ENCODE assay signal across 8 mouse cellular contexts in genomic region chr16:30068041-30069020, GRCm38 (mm10). TPM values are rescaled to one million over a fixed set of nuclear protein-coding genes. Genes with fewer than 3 reads are reported as not detected.
DNase-seq lines count a peak whose midpoint lies in the region; ATAC-seq and TF ChIP-seq lines count a peak whose summit lies in the region.

No protein-coding gene starts in this region.

- H3K9me3 ChIP-seq in heart, embryonic 13.5 days = no peaks in the 10 kb centered on the region

- H3K36me3 ChIP-seq in heart, embryonic 13.5 days = no peaks in the 10 kb centered on the region
- H3K36me3 ChIP-seq in myocyte (ENCODE audit: control insufficient read depth, insufficient read depth) = no peaks in the 10 kb centered on the region

- no peak for TF ChIP-seq POLR2A in cortical plate, adult 2 months (IDR thresholded peaks at IDR 0.05; ENCODE audit: extremely low read depth, insufficient read depth, low read length)
- peak; percentile 44 for TF ChIP-seq POLR2A in myocyte (IDR thresholded peaks at IDR 0.05; ENCODE audit: insufficient read length, low read depth)

- 3% methylated on average over 36 of the region's 36 CpGs for WGBS in heart, embryonic 13.5 days

- peak overlapping the region; percentile 73 for H3K9ac ChIP-seq in heart, embryonic 13.5 days

- 0 out of 2 replicates have a peak overlapping the region, but pooled peaks have one; percentile 8 for H3K4me3 ChIP-seq in cortical plate, adult 2 months (ENCODE audit: insufficient read depth, low read length)
- H3K4me3 ChIP-seq in heart, embryonic 13.5 days = peak overlapping the region; percentile 43
- H3K4me3 ChIP-seq in myocyte = peak overlapping the region; percentile 99

- no peak for ATAC-seq in heart, embryonic 13.5 days (ENCODE audit: extremely low read depth, insufficient number of reproducible peaks, low FRiP score, low TSS enrichment)
- ATAC-seq in erythroblast, adult 5-6 weeks (replicated peaks; ENCODE audit: low FRiP score, poor library complexity, severe bottlenecking) = no peak

- peaks cover 2% of the 10 kb centered on the region; the same call in 1 of the 2 replicates for H3K4me1 ChIP-seq in cortical plate, adult 2 months (ENCODE audit: control insufficient read depth, insufficient read depth, low read length)
- H3K4me1 ChIP-seq in heart, embryonic 13.5 days = peaks cover 39% of the 10 kb centered on the region

- DNase-seq in thymus, postnatal 0 days (ENCODE audit: low spot score) = peak; percentile 25
- DNase-seq in thymus, postnatal 14 days = no peak
- peak; percentile 42 to 45 for DNase-seq in kidney, postnatal 25 days
- no peak for DNase-seq in frontal cortex, postnatal 10 days (ENCODE audit: low spot score in 2 of 2)

- peaks cover 29% of the 10 kb centered on the region for H3K79me2 ChIP-seq in myocyte (ENCODE audit: control insufficient read depth, insufficient read depth)

- TF ChIP-seq CTCF in cortical plate, adult 2 months (IDR thresholded peaks at IDR 0.05; ENCODE audit: extremely low read depth, insufficient read depth, low read length) = no peak

- H3K4me2 ChIP-seq in heart, embryonic 13.5 days = peak overlapping the region; percentile 89
- peak overlapping the region; percentile 78 for H3K4me2 ChIP-seq in myocyte (ENCODE audit: low read depth)

- no peak overlapping the region for H3K27ac ChIP-seq in cortical plate, adult 2 months (ENCODE audit: insufficient read depth, low read length)
- H3K27ac ChIP-seq in heart, embryonic 13.5 days (replicated peaks) = peak overlapping the region; percentile 66

- H3ac ChIP-seq in myocyte (ENCODE audit: control insufficient read depth, insufficient read length) = no peak overlapping the region

- H3K27me3 ChIP-seq in heart, embryonic 13.5 days (replicated peaks) = peaks cover 6% of the 10 kb centered on the region
- no peaks in the 10 kb centered on the region for H3K27me3 ChIP-seq in myocyte (ENCODE audit: control insufficient read depth, insufficient read depth, insufficient read length)

TF ChIP-seq in myocyte, 11 proteins besides CTCF, POLR2A, EP300 and RAD21:
- TF ChIP-seq POLR2AphosphoS2 (IDR thresholded peaks at IDR 0.05; ENCODE audit: insufficient read length, low read depth) (peak; percentile 67), MYOD1 (IDR thresholded peaks at IDR 0.05; ENCODE audit: control insufficient read depth in 1 of 3, insufficient read length in 2 of 3, low read depth in 2 of 3) (peak in 1 of 3 experiments; percentile 43), MYOG (IDR thresholded peaks at IDR 0.05; ENCODE audit: control insufficient read depth in 1 of 3, insufficient read depth in 1 of 3, insufficient read length in 2 of 3, low read depth in 2 of 3) (no peak)
TF ChIP-seq in myocyte: peak in this region for 2.

RNA-seq across cellular contexts. Expression of gene Hes1, which starts 4.1 kb away (rescaled TPM):
- 35.6 and 36.3 TPM in 2 replicates for polyA plus RNA-seq in thymus, postnatal 0 days (2015; fragmentation: Nextera tagmentation; extraction: Ambion mirVana)
- 26.8 and 28.1 TPM in 2 replicates for polyA plus RNA-seq in cortical plate, adult 2 months (2012; rRNA removed)
- polyA plus RNA-seq in heart, embryonic 13.5 days (2015; fragmentation: Nextera tagmentation; extraction: Ambion mirVana) = 19.9 and 21.4 TPM in 2 replicates
- 35.8 TPM for polyA plus RNA-seq in myocyte (2012; fragmentation: generic; extraction: Trizol)
- not detected in 2 replicates for total RNA-seq in erythroblast, adult 5-6 weeks (2015; ENCODE audit: low replicate concordance)
- total RNA-seq in erythroblast, adult 5-6 weeks (2017; ENCODE audit: low replicate concordance) = 0.26 and 10.9 TPM in 2 replicates

Comparison
In these comparisons a context has a peak if more than half of its experiments do, and no peak if none do; other contexts are left out.
1. DNase-seq: peak in thymus, postnatal 0 days (single experiment) and kidney, postnatal 25 days (2 of 2); none in thymus, postnatal 14 days (single experiment) and frontal cortex, postnatal 10 days (0 of 2).
2. H3K4me3 ChIP-seq: peak in every context shown above with its lines; median percentile 99 in myocyte; 43 in heart, embryonic 13.5 days; 8 in cortical plate, adult 2 months.